Mouse (Mus musculus): ENCODE results near the gene Gm8947. TPM values are rescaled to one million over a fixed set of nuclear protein-coding genes. Genes with fewer than 3 reads are reported as not detected.
"Not testable (repeated sequence)": the region's sequence is repeated elsewhere in the genome, so short reads cannot be mapped to it uniquely, and the experiment has no call there.

Gm8947 gene
- polyA plus RNA-seq, 1 experiment: 0.13 TPM

DNA sequence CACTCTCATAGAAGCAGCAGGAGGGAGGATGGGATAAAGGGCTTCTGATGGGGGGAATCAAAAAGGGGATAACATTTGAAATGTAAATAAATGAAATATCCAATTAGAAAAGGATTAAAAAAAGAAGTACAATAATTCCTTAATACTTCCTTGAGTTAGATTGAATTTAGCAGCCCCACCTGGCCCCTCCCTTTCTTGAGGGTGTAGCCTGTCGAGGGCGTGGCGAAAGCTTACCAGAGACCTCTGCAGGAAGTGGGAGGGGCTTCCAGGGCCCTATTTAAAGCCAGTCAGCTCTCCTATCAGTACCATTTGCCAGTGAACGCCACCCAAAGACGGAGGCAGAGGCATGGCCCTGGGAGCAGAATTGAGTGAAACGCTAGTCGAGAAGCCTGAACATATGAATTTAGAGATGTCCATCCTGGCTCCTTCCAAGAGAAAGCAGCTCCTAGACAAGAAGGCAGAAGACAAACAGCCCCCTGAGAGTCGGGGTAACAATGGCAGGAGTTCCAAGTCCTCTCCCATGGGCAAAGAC lies 17.7 kb downstream of the Gm8947 start, which contains the start of gene Gm47996:
Gene Gm47996, plus strand, starts transcription at position 308 of the 532 bp plus-strand sequence.
- H3K27me3 ChIP-seq (ENCODE audit: control insufficient read depth, insufficient read depth, insufficient read length): not testable (repeated sequence)

GRCm38 (mm10) chr1:151211666-151212065 lies 19.5 kb downstream of the Gm8947 start:
- H3ac ChIP-seq (ENCODE audit: control insufficient read depth, insufficient read length); H3K4me3 ChIP-seq; H3K79me2 ChIP-seq (ENCODE audit: control insufficient read depth, insufficient read depth); H3K27me3 ChIP-seq (ENCODE audit: control insufficient read depth, insufficient read depth, insufficient read length); H3K4me2 ChIP-seq (ENCODE audit: low read depth); H3K36me3 ChIP-seq (ENCODE audit: control insufficient read depth, insufficient read depth): not testable (repeated sequence)

More for the DNA sequence above, 17.7 kb downstream of the Gm8947 start, which contains the start of gene Gm47996:
- H3K4me3 ChIP-seq; H3K36me3 ChIP-seq (ENCODE audit: control insufficient read depth, insufficient read depth); H3ac ChIP-seq (ENCODE audit: control insufficient read depth, insufficient read length); H3K79me2 ChIP-seq (ENCODE audit: control insufficient read depth, insufficient read depth); H3K4me2 ChIP-seq (ENCODE audit: low read depth): not testable (repeated sequence)

- H3K4me2 ChIP-seq (ENCODE audit: low read depth): no peak overlapping the region
- no peaks in the 10 kb centered on the region for H3K36me3 ChIP-seq (ENCODE audit: control insufficient read depth, insufficient read depth)
- no peak overlapping the region for H3K4me3 ChIP-seq
- TF ChIP-seq E2F4 (IDR thresholded peaks at IDR 0.05; ENCODE audit: insufficient read depth) (no peak), CEBPB (IDR thresholded peaks at IDR 0.05; ENCODE audit: insufficient read depth, poor library complexity, severe bottlenecking) (no peak), TCF12 (IDR thresholded peaks at IDR 0.05; ENCODE audit: insufficient read depth, poor library complexity, severe bottlenecking) (no peak), POLR2AphosphoS2 (IDR thresholded peaks at IDR 0.05; ENCODE audit: insufficient read length, low read depth) (no peak), TCF3 (IDR thresholded peaks at IDR 0.05; ENCODE audit: insufficient read length, low read depth) (no peak), REST (IDR thresholded peaks at IDR 0.05; ENCODE audit: insufficient read depth, insufficient read length) (no peak), MAX (IDR thresholded peaks at IDR 0.05; ENCODE audit: low read depth) (no peak), USF1 (IDR thresholded peaks at IDR 0.05; ENCODE audit: low read depth) (no peak), MYOD1 (IDR thresholded peaks at IDR 0.05; ENCODE audit: control insufficient read depth in 1 of 3, insufficient read length in 2 of 3, low read depth in 2 of 3) (no peak), SRF (IDR thresholded peaks at IDR 0.05; ENCODE audit: control insufficient read depth, insufficient read length, low read depth) (no peak), POLR2A (IDR thresholded peaks at IDR 0.05; ENCODE audit: insufficient read length, low read depth) (no peak), MYOG (IDR thresholded peaks at IDR 0.05; ENCODE audit: control insufficient read depth in 1 of 3, insufficient read depth in 1 of 3, insufficient read length in 2 of 3, low read depth in 2 of 3) (no peak)
- H3K79me2 ChIP-seq (ENCODE audit: control insufficient read depth, insufficient read depth): no peaks in the 10 kb centered on the region
- H3K27me3 ChIP-seq (ENCODE audit: control insufficient read depth, insufficient read depth, insufficient read length): no peaks in the 10 kb centered on the region
- H3ac ChIP-seq (ENCODE audit: control insufficient read depth, insufficient read length): no peak overlapping the region
These were observed 22.7 kb downstream of the Gm8947 start for GRCm38 (mm10) chr1:151214862-151215261.

DNA sequence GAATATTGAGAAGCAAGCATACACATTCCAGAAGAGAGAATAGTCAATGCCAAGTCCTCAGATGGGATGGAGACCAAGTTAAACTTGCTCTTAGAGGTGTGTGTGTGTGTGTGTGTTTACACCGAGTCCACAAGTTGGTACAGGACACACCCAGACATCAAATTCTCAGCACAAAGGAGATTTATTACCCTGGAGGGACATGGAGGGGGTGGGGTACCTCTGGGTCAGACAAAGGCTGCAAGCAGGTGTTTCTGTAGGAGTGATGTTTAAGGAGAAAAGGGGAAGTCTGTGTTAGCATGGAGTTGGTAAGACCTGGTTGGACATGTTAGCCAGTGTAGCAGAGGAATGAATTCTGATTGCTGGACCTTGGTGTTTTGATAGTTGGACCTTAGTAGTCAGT lies 23.8 kb downstream of the Gm8947 start:
- H3K79me2 ChIP-seq (ENCODE audit: control insufficient read depth, insufficient read depth): no peaks in the 10 kb centered on the region
- H3K36me3 ChIP-seq (ENCODE audit: control insufficient read depth, insufficient read depth): no peaks in the 10 kb centered on the region
- no peak overlapping the region for H3K4me2 ChIP-seq (ENCODE audit: low read depth)
- H3K4me3 ChIP-seq: no peak overlapping the region
- no peaks in the 10 kb centered on the region for H3K27me3 ChIP-seq (ENCODE audit: control insufficient read depth, insufficient read depth, insufficient read length)
- no peak overlapping the region for H3ac ChIP-seq (ENCODE audit: control insufficient read depth, insufficient read length)
- TF ChIP-seq MYOD1 (IDR thresholded peaks at IDR 0.05; ENCODE audit: control insufficient read depth in 1 of 3, insufficient read length in 2 of 3, low read depth in 2 of 3) (no peak), MAX (IDR thresholded peaks at IDR 0.05; ENCODE audit: low read depth) (no peak), TCF3 (IDR thresholded peaks at IDR 0.05; ENCODE audit: insufficient read length, low read depth) (no peak), MYOG (IDR thresholded peaks at IDR 0.05; ENCODE audit: control insufficient read depth in 1 of 3, insufficient read depth in 1 of 3, insufficient read length in 2 of 3, low read depth in 2 of 3) (no peak), POLR2AphosphoS2 (IDR thresholded peaks at IDR 0.05; ENCODE audit: insufficient read length, low read depth) (no peak), TCF12 (IDR thresholded peaks at IDR 0.05; ENCODE audit: insufficient read depth, poor library complexity, severe bottlenecking) (no peak), REST (IDR thresholded peaks at IDR 0.05; ENCODE audit: insufficient read depth, insufficient read length) (no peak), E2F4 (IDR thresholded peaks at IDR 0.05; ENCODE audit: insufficient read depth) (no peak)

DNA sequence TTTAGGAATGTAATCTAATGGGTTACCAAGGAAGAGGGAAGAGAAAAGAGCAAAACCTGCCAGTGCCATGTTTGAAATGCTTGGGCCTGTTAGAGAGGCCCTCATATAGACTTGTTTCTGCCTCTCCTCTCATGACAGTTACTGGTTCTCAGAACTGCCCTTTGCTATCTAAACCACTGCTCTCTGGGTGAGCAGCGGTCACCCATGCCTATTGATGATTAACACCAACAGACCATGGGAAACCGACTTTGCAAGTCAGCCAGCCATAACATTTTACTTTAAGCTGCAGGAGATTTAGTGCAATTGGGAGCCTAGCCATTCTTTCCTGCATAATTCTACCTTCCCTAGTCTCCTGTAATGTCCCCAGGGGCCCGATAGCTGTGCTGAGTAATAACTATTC lies 24.2 kb downstream of the Gm8947 start:
- Histone ChIP-seq H3K27me3 (ENCODE audit: control insufficient read depth, insufficient read depth, insufficient read length) (no peaks in the 10 kb centered on the region), H3K4me2 (ENCODE audit: low read depth) (no peak overlapping the region), H3K79me2 (ENCODE audit: control insufficient read depth, insufficient read depth) (no peaks in the 10 kb centered on the region), H3ac (ENCODE audit: control insufficient read depth, insufficient read length) (no peak overlapping the region), H3K4me3 (no peak overlapping the region), H3K36me3 (ENCODE audit: control insufficient read depth, insufficient read depth) (no peaks in the 10 kb centered on the region)
- TF ChIP-seq SRF (IDR thresholded peaks at IDR 0.05; ENCODE audit: control insufficient read depth, insufficient read length, low read depth): no peak

GRCm38 (mm10) chr1:151219045-151219444 lies 26.9 kb downstream of the Gm8947 start:
- Histone ChIP-seq H3K79me2 (ENCODE audit: control insufficient read depth, insufficient read depth) (no peaks in the 10 kb centered on the region), H3ac (ENCODE audit: control insufficient read depth, insufficient read length) (no peak overlapping the region), H3K27me3 (ENCODE audit: control insufficient read depth, insufficient read depth, insufficient read length) (no peaks in the 10 kb centered on the region)

More at GRCm38 (mm10) chr1:151219045-151219444, 26.9 kb downstream of the Gm8947 start:
- no peak overlapping the region for H3K4me3 ChIP-seq
- no peaks in the 10 kb centered on the region for H3K36me3 ChIP-seq (ENCODE audit: control insufficient read depth, insufficient read depth)
- no peak overlapping the region for H3K4me2 ChIP-seq (ENCODE audit: low read depth)
- TF ChIP-seq E2F4 (IDR thresholded peaks at IDR 0.05; ENCODE audit: insufficient read depth) (no peak), TCF12 (IDR thresholded peaks at IDR 0.05; ENCODE audit: insufficient read depth, poor library complexity, severe bottlenecking) (no peak)
